Mouse (Mus musculus) lung, postnatal 36 days (tissue): ENCODE data around the gene Sh2d3c.
A peak's percentile ranks its signal among the peaks of the same experiment; 100 is the strongest.

Experiments
- DNase-seq: peaks from one replicate; pipeline ENCODE4 v3.0.0; 2022; ENCODE audit warnings: mixed read lengths

Sh2d3c gene

DNA sequence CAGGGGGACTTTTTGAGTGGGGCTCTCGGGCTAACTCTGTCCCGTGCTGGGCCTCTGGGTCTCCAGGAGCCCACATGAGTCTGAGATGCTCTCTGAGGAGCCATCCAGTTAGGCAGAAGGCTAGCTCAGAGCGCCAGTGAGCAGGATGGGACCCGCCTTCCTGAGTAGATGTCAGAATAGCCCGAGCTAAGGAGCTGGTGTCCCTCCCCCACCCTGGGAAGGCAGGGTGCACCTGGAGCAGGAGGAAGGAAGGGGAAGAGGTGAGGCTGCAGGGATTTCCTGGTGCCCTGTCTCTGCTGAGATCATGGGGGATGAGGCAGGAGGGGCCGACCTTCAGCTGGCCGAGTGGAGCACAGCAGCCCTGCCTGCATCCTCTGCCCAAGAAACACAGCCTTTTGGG lies 7.6 kb downstream of the Sh2d3c start:
- DNase-seq = peak; percentile 70

- DNase-seq = no peak
Observed at GRCm38 (mm10) chr2:32729547-32729946, 8.7 kb downstream of the Sh2d3c start.

- DNase-seq = no peak
Observed at GRCm38 (mm10) chr2:32730854-32731253, 10.0 kb downstream of the Sh2d3c start.

DNA sequence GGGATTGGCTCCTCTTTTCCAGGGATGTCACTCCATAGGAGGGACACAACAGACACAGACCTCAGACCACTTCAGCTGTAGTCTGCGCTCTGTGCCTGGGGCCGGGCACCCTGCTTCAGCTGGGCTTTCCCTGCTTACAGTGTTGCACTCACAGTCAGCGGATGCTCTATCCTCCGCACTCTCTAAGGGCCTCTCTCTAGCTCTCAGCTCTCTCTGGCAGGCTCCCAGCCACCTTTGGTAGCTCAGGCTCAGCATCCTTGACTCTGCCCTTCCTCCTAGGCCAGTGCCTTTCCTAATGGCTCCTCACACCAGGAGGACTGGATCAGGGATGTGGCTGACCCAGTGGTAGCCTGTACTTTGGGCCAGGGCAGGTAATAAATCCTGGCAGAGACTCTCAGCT lies 11.1 kb downstream of the Sh2d3c start:
- DNase-seq = no peak

DNA sequence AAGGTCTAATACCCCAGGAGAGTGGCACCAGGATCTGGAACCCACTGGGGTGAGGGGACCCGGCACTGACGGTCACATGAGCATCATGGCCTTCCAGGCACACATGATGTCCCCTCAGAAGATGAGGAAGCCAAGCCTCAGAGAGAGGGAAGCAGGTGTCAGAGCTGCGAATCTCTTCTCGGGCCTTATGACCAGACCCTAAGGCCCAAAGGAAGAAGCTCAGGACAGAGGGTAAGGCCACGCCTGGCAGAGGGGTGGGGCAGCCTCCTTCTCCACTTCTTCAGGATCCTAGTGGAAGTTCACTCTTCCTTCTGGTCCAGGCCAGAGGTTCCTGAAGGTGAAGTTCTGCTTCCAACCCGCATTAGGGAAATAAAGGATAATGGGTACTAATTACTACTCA lies 11.8 kb downstream of the Sh2d3c start:
- no peak for DNase-seq

GRCm38 (mm10) chr2:32734480-32734879 lies 13.6 kb downstream of the Sh2d3c start:
- peak; percentile 54 for DNase-seq

GRCm38 (mm10) chr2:32734933-32735332 lies 14.1 kb downstream of the Sh2d3c start:
- DNase-seq = peak; percentile 89

GRCm38 (mm10) chr2:32736306-32736829 lies 15.5 kb downstream of the Sh2d3c start:
- no peak for DNase-seq

DNA sequence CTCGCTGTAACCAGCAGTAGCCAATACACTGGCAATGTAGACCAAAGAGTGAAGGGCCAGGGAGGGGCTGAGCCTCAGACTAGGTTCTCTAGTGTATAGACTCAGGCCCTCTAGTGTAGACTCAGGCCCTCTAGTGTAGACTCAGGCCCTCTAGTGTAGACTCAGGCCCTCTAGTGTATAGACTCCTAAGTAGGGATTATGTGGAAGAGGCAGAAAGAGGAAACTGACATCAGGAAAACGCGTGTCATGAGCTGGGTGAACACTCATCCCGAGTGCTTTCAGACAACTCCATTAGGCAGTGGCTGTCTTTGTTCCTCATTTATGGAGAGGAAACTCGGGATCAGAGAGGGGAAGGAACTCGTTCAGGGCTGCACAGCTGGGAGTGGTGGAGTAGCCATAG lies 16.2 kb downstream of the Sh2d3c start:
- DNase-seq = no peak

DNA sequence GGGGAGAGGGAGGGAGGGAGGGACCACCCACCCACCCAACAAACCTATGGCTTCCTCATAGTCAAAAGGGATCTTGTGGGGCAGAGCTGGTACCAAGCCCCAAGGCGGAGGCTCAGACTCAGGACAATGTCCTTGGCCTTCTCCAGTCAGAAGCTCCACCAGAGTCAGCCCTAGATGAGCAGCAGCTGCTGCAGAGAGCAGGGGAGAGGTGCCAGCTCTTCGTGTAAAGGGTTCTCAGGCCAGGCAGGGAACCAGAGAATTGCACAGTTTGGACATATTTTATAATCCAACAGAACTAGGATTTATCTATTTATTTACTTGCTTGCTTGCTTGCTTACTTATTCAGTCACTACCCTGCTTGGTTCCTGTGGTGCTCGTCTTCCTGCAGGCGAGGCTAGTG lies 18.5 kb downstream of the Sh2d3c start:
- no peak for DNase-seq

- DNase-seq = no peak
Observed at GRCm38 (mm10) chr2:32740916-32741272, 20.0 kb downstream of the Sh2d3c start, which contains the start of gene 6330409D20Rik. 6330409D20Rik (minus strand) TSS chr2:32741016.

GRCm38 (mm10) chr2:32741273-32742172 lies 20.7 kb downstream of the Sh2d3c start:
- peak; percentile 55 for DNase-seq

- no peak for DNase-seq
Observed at GRCm38 (mm10) chr2:32742173-32742531, 21.3 kb downstream of the Sh2d3c start.

- peak; percentile 50 for DNase-seq
Observed at GRCm38 (mm10) chr2:32744272-32744982, 23.6 kb downstream of the Sh2d3c start.

- DNase-seq = no peak
Observed at GRCm38 (mm10) chr2:32749082-32749481, 28.2 kb downstream of the Sh2d3c start.

DNA sequence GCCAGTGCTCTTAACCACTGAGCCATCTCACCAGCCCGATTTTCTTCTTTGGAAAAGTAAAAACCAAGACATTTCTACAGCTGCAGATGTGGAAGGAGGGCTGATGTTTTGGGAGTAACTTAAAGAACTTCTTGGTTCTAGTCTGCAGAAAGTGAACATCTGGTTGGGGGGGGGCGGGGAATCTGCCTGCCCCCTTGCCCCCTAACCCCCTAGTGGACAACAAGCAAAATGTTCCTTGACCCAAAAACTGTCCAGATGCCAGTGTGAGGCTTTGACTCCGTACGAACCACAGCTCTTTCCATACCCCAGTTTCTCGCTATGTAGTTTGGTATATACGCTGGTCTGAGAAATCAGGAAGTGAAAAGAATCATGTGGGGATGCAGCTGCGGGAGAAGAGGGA lies 29.3 kb downstream of the Sh2d3c start:
- DNase-seq = no peak

GRCm38 (mm10) chr2:32750887-32751664 lies 30.2 kb downstream of the Sh2d3c start:
- DNase-seq = peak; percentile 86

DNA sequence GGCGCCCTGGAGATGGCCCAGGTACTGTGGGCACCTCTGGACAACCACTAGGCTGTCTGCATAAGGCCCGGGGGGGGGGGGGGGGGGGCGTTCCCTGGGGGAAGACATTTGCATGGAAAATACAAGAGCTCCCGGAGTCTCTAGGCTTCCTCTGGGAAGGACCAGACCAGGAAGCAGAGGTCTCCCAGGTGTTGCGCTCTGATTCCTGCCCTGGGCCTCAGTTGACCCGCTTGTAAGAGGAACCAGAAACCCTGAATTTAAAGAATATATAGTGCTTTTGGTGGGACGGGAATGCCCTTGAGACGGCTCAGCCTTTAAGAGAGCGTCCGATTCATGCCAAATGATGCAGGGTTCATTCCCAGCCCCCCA lies 30.8 kb downstream of the Sh2d3c start:
- no peak for DNase-seq

DNA sequence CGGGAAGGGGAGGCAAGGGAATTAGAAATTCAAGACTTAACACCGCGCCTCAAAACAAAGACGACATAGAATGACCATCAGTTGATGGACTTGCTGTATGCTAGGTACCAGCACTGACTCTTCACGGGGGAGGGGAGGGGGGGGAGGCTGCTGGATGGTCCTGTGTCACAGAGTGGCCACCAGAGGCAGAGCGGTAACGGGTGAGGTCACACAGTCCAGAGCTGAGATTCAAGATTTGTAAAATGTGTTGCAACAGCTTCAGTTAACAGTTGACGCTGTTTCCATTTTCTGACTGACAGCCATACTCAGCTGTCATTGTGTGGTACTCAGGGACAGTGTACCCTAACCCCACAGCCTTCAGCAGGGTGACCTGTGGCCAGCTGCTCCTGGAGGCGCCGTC lies 31.3 kb downstream of the Sh2d3c start:
- no peak for DNase-seq

GRCm38 (mm10) chr2:32756674-32757055 lies 35.8 kb downstream of the Sh2d3c start:
- DNase-seq = no peak

GRCm38 (mm10) chr2:32757056-32757845 lies 36.4 kb downstream of the Sh2d3c start, which contains the start of gene Tor2a:
Tor2a (plus strand) TSS chr2:32757234.
- DNase-seq = peak; percentile 99

GRCm38 (mm10) chr2:32758503-32758902 lies 37.6 kb downstream of the Sh2d3c start:
- DNase-seq = no peak
